Mouse (Mus musculus): Measurements from ENCODE around the gene Cks1b.

GRCm38 (mm10) chr3:89417131-89417530, 1.1 kb downstream of the Cks1b start:
- TF ChIP-seq CTCF (IDR thresholded peaks at IDR 0.05; ENCODE audit: borderline replicate concordance, insufficient read depth, low read length) (no peak), POLR2A (IDR thresholded peaks at IDR 0.05; ENCODE audit: low read depth, low read length) (0 out of 2 replicates have a peak, but pooled peaks have one; percentile 35)
